In the genomic region with DNA sequence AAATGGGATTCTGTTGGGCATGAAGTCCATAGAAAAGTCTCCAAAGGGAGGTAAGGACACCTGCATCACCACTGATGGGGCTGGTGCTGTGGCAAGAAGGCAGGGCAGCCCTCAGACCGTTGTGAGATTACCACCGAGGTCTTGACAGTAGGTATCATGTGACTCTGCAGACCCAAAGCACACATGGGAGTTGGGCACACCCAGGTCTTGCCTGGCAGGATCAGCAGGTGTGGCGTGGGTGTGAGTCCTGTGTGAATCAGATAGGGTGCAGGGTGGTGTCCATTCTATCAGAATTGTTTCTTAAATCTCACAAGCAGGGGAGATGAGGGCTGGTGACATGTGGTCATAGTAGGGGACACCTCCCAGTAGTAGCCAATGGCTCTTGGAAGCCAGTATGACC, we compare ENCODE assay signal across 22 mouse cellular contexts. TPM values are rescaled to one million over a fixed set of nuclear protein-coding genes. Genes with fewer than 3 reads are reported as not detected.
"Had no signal": no experiment of that assay in that cellular context is flagged by ENCODE, and none has a peak within 500 bp of the region (broad histone marks: within the 10 kb centered on the region; RNA-seq: fewer than 3 reads in every experiment).

No protein-coding gene starts in this region.

- H3K9ac ChIP-seq: limb, embryonic 13.5 days; liver, embryonic 14.5 days; liver, postnatal 0 days; lung, embryonic 15.5 days; midbrain, embryonic 12.5 days; midbrain, embryonic 15.5 days; neural tube, embryonic 12.5 days; neural tube, embryonic 15.5 days had no signal

- H3K27ac ChIP-seq: kidney, postnatal 0 days; layer of hippocampus, adult 2 months; limb, embryonic 10.5 days; limb, embryonic 13.5 days; liver, embryonic 14.5 days; lung, embryonic 15.5 days; midbrain, embryonic 12.5 days; midbrain, embryonic 15.5 days; neural tube, embryonic 12.5 days; neural tube, embryonic 15.5 days had no signal

- ATAC-seq: midbrain, embryonic 15.5 days had no signal

- DNase-seq: kidney, adult 2 months; kidney, postnatal 25 days; layer of hippocampus, adult 9-11 months; liver, postnatal 0 days; lung, postnatal 14 days; lung, postnatal 4 days; right cerebral cortex, adult 18-20 months; right cerebral cortex, postnatal 14 days; right cerebral cortex, postnatal 4 days; spleen, adult 18-20 months; thymus, postnatal 36 days had no signal

- H3K4me2 ChIP-seq: limb, embryonic 13.5 days; lung, embryonic 15.5 days; midbrain, embryonic 12.5 days; midbrain, embryonic 15.5 days; neural tube, embryonic 12.5 days; neural tube, embryonic 15.5 days had no signal

- H3K9me3 ChIP-seq: limb, embryonic 10.5 days; limb, embryonic 13.5 days; lung, embryonic 15.5 days; midbrain, embryonic 12.5 days; midbrain, embryonic 15.5 days; neural tube, embryonic 12.5 days; neural tube, embryonic 15.5 days had no signal

- H3K4me3 ChIP-seq: layer of hippocampus, adult 2 months; limb, embryonic 10.5 days; limb, embryonic 13.5 days; lung, embryonic 15.5 days; midbrain, embryonic 12.5 days; midbrain, embryonic 15.5 days; neural tube, embryonic 12.5 days; neural tube, embryonic 15.5 days had no signal

- H3K27me3 ChIP-seq: lung, embryonic 15.5 days; midbrain, embryonic 15.5 days; neural tube, embryonic 12.5 days; neural tube, embryonic 15.5 days had no signal

- H3K36me3 ChIP-seq: limb, embryonic 10.5 days; limb, embryonic 13.5 days; lung, embryonic 15.5 days; midbrain, embryonic 12.5 days; midbrain, embryonic 15.5 days had no signal

RNA-seq across cellular contexts. Expression of a gene that starts 39.8 kb away (rescaled TPM):
- total RNA-seq: liver, adult 2 months had no signal
- polyA plus RNA-seq: liver, adult 2 months had no signal
